Mouse (Mus musculus) fibroblast of lung, adult 2 months (primary cell): Measurements from ENCODE around the gene Slc25a41.

Experiments used
- DNase-seq: peaks from one replicate; pipeline ENCODE4 v3.0.0-alpha.2; 2011; ENCODE audit warnings: low read depth

Gene Slc25a41

GRCm38 (mm10) chr17:57047406-57047805, 6.0 kb upstream of the Slc25a41 start:
- DNase-seq: no peak

- no peak for DNase-seq
Observed at GRCm38 (mm10) chr17:57038978-57039377, 2.5 kb downstream of the Slc25a41 start.

GRCm38 (mm10) chr17:57032854-57033253, 8.6 kb downstream of the Slc25a41 start:
- DNase-seq: no peak

- DNase-seq: peak; percentile 100
Observed at GRCm38 (mm10) chr17:57031661-57032420, 9.6 kb downstream of the Slc25a41 start.

GRCm38 (mm10) chr17:57030931-57031660, 10.4 kb downstream of the Slc25a41 start, which contains the start of gene Khsrp:
Khsrp (minus strand) TSS chr17:57031522.
- DNase-seq: no peak

- no peak for DNase-seq
Observed at GRCm38 (mm10) chr17:57029691-57030090, 11.8 kb downstream of the Slc25a41 start.

- no peak for DNase-seq
Observed at GRCm38 (mm10) chr17:57027471-57027870, 14.0 kb downstream of the Slc25a41 start.

GRCm38 (mm10) chr17:57020960-57021359, 20.5 kb downstream of the Slc25a41 start:
- DNase-seq: no peak

- DNase-seq: no peak
Observed at GRCm38 (mm10) chr17:57019693-57020092, 21.8 kb downstream of the Slc25a41 start.

- DNase-seq: no peak
Observed at GRCm38 (mm10) chr17:57012245-57012795, 29.1 kb downstream of the Slc25a41 start.

GRCm38 (mm10) chr17:57011236-57012141, 30.0 kb downstream of the Slc25a41 start, which contains the start of the genes Gtf2f1 and Gm17949:
Gtf2f1 (minus strand) TSS chr17:57011288.
Gm17949 (plus strand) TSS chr17:57011469.
- DNase-seq: peak; percentile 99

GRCm38 (mm10) chr17:57010911-57011235, 30.6 kb downstream of the Slc25a41 start:
- DNase-seq: no peak

- DNase-seq: no peak
Observed at GRCm38 (mm10) chr17:57007137-57007905, 34.1 kb downstream of the Slc25a41 start.

GRCm38 (mm10) chr17:57003994-57004393, 37.5 kb downstream of the Slc25a41 start:
- no peak for DNase-seq

GRCm38 (mm10) chr17:57001228-57001627, 40.2 kb downstream of the Slc25a41 start:
- DNase-seq: no peak

- no peak for DNase-seq
Observed at GRCm38 (mm10) chr17:56999968-57000609, 41.4 kb downstream of the Slc25a41 start, which contains the start of gene Pspn. Pspn (minus strand) TSS chr17:57000018.

GRCm38 (mm10) chr17:56999414-56999813, 42.0 kb downstream of the Slc25a41 start:
- no peak for DNase-seq

- DNase-seq: peak; percentile 99
Observed at GRCm38 (mm10) chr17:56997029-56997667, 44.3 kb downstream of the Slc25a41 start, which contains the start of gene Alkbh7. Alkbh7 (plus strand) TSS chr17:56997339.

GRCm38 (mm10) chr17:56996506-56996905, 44.9 kb downstream of the Slc25a41 start:
- DNase-seq: no peak

GRCm38 (mm10) chr17:56995046-56995445, 46.4 kb downstream of the Slc25a41 start:
- no peak for DNase-seq
